Mouse (Mus musculus) macrophage (primary cell): ENCODE measurements around the gene Lgr4. TPM values are rescaled to one million over a fixed set of nuclear protein-coding genes. Genes with fewer than 3 reads are reported as not detected.

Source experiments
- H3K27ac ChIP-seq: fragments of 350-480 bp; formaldehyde crosslinking; 2 replicates; pipeline ENCODE4 v1.9.0; 2021
- H3K36me3 ChIP-seq: fragments of 350-480 bp; formaldehyde crosslinking; 2 replicates; pipeline ENCODE4 v1.9.0; 2021; ENCODE audit errors: inconsistent target
- H3K4me3 ChIP-seq: fragments of 350-480 bp; formaldehyde crosslinking; 2 replicates; pipeline ENCODE4 v1.9.0; 2021; ENCODE audit errors: inconsistent target
- H3K79me2 ChIP-seq: fragments of 350-480 bp; formaldehyde crosslinking; 2 replicates; pipeline ENCODE4 v1.9.0; 2021; ENCODE audit errors: inconsistent target
- WGBS: methylation state at CpG from one replicate; pipeline ENCODE4 v1.1.7; 2026; ENCODE audit warnings: inconsistent platforms; ENCODE audit not compliant: missing documents; 5-methylcytosine and 5-hydroxymethylcytosine counted together
- polyA plus RNA-seq: library from polyadenylated mRNA; stranded (reverse); fragments of 250-400 nt; gene quantifications from 3 replicates; pipeline ENCODE4 v1.2.4, GENCODE M21; 2018; ENCODE audit warnings: inconsistent platforms

Lgr4 gene
- polyA plus RNA-seq, 1 experiment from 2014 or later = 0.11 TPM

DNA sequence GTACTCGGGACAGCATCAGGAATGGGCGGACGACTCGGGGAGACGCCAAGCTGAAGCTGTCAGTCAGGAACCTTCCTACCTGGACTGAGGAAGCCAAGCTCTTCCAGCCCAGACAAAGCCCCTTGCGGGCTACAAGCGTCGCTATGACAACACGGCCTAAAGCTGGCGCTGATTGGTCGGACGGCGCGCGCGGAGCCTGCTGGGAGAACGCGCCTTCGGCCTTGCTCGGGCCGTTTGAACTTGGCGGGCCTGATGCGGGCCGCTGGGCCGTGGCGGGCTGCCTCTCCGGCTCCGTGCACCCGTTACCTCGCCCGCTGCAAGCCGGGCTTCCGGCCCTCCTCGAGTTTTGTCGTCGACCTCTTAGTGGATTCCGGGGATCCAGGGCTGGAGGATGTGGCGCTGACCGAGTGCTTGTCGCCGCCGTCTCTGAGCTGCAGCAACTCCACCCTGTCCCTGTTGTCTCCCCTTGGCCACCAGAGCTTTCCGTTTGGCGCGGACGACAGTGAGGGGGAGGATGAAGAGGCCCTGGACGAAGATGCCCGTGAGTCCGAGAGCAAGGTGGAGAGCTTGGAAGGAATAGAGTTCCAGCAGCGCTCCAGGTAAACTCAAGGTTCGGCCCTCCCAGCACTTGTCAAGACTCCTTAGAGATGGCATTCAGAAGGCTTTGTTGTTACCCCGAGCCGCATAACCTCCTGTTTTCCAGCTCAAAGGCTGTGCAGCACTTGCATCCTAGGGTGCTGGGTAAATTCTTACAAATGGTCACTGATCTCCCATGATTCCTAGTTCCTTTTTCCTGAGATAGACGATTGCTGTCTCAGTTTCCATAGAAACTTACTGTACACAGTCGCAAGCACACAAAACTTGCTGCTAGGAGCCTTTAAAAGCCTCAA is 100.4 kb downstream of the Lgr4 start, which contains the start of gene Ccdc34:
Gene Ccdc34, plus strand, starts transcription at position 202 of the 890 bp plus-strand sequence.
- WGBS = under 1% methylated on average over 54 of the region's 55 CpGs
- H3K27ac ChIP-seq = peak within 1 kb of the TSS; percentile 47
- no peaks in the 10 kb centered on the region for H3K36me3 ChIP-seq

DNA sequence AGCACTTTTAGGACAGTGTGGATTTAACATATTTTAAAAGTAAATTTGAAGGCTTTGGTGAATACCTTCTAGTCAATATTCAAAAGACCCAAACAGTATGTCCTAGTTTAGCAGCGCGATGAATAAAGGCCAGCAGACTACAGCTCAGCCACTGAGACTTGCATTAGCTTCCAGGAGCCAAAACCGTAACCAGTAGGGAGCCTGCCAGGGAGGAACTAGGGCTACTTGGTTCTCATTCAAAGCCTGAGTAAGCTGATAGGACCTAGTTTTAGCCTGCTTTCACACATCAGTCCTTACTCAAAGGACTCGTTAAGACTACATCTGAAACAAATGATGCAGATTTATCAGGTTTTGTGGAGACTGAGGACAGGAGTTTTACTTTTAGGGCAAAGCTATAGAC is 102.2 kb downstream of the Lgr4 start:
- Histone ChIP-seq H3K36me3 (no peaks in the 10 kb centered on the region), H3K4me3 (no peak overlapping the region), H3K27ac (no peak overlapping the region), H3K79me2 (peaks cover 7% of the 10 kb centered on the region; the same call in 1 of the 2 replicates)
- WGBS = 99% methylated on average over 4 of the region's 4 CpGs

More for the DNA sequence above, 100.4 kb downstream of the Lgr4 start, which contains the start of gene Ccdc34:
- Histone ChIP-seq H3K4me3 (peak within 1 kb of the TSS; percentile 94), H3K79me2 (peaks cover 7% of the 10 kb centered on the region; the same call in 1 of the 2 replicates)

- 100% methylated on average over 1 of the region's 1 CpGs for WGBS
- H3K36me3 ChIP-seq = no peaks in the 10 kb centered on the region
- no peak overlapping the region for H3K4me3 ChIP-seq
- peaks cover 7% of the 10 kb centered on the region; the same call in 1 of the 2 replicates for H3K79me2 ChIP-seq
- H3K27ac ChIP-seq = no peak overlapping the region
These were observed 103.0 kb downstream of the Lgr4 start for GRCm38 (mm10) chr2:110020430-110020829.

- no peak overlapping the region for H3K4me3 ChIP-seq
- 90% methylated on average over 4 of the region's 4 CpGs for WGBS
These were observed 118.8 kb downstream of the Lgr4 start for GRCm38 (mm10) chr2:110036265-110036664.

DNA sequence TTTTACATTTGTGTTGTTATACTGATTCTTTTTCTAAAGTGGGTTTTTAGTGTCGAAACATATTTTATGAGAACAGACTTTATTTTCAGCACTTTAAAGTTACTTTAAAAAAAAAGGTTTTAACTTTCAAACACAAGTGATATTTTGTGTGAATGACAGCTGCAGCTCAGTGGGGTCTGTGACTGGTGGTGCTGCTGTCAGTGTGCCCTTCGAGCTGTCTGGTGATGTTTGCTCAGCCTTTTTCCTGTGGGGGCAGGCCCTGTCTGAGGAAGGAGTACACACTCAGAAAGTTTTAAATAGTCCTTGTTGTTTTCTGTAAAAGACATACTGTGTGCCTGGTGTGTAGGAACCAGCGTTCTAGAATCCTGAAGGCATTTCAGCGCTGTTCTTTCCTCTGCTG is 119.2 kb downstream of the Lgr4 start:
- WGBS = 94% methylated on average over 4 of the region's 4 CpGs
- H3K79me2 ChIP-seq = no peaks in the 10 kb centered on the region
- no peaks in the 10 kb centered on the region for H3K36me3 ChIP-seq
- no peak overlapping the region for H3K4me3 ChIP-seq
- H3K27ac ChIP-seq = no peak overlapping the region

More at GRCm38 (mm10) chr2:110036265-110036664, 118.8 kb downstream of the Lgr4 start:
- Histone ChIP-seq H3K27ac (no peak overlapping the region), H3K36me3 (no peaks in the 10 kb centered on the region), H3K79me2 (no peaks in the 10 kb centered on the region)

GRCm38 (mm10) chr2:110037221-110037620 is 119.8 kb downstream of the Lgr4 start:
- no peaks in the 10 kb centered on the region for H3K79me2 ChIP-seq
- no peak overlapping the region for H3K27ac ChIP-seq
- H3K4me3 ChIP-seq = no peak overlapping the region
- H3K36me3 ChIP-seq = no peaks in the 10 kb centered on the region
- 94% methylated on average over 2 of the region's 2 CpGs for WGBS

GRCm38 (mm10) chr2:110038341-110038740 is 120.9 kb downstream of the Lgr4 start:
- Histone ChIP-seq H3K79me2 (no peaks in the 10 kb centered on the region), H3K4me3 (no peak overlapping the region), H3K27ac (no peak overlapping the region), H3K36me3 (no peaks in the 10 kb centered on the region)
- WGBS = 95% methylated on average over 5 of the region's 5 CpGs

GRCm38 (mm10) chr2:110042861-110043760 is 125.7 kb downstream of the Lgr4 start:
- Histone ChIP-seq H3K79me2 (no peaks in the 10 kb centered on the region), H3K4me3 (no peak overlapping the region), H3K27ac (no peak overlapping the region), H3K36me3 (no peaks in the 10 kb centered on the region)
- 98% methylated on average over 5 of the region's 5 CpGs for WGBS

DNA sequence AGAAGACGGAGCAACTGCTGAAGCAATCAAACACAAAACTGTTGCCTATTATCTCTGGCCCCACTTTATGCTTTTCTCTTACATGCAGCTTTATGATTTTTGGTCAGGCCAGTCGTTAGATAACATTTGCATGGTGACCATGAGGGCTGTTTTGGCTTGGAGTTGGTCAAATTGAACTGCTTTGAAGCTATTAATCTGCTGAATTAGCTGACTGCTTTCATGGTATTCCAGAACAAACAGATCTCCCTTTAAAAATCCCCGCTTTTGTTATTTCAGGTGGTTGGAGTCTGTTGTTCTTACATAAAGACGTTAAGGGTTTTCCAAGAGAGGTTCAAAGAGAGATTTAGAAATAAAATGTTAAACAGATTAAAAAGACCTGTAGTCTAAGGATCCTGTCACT is 141.0 kb downstream of the Lgr4 start:
- Histone ChIP-seq H3K36me3 (no peaks in the 10 kb centered on the region), H3K27ac (no peak overlapping the region), H3K79me2 (no peaks in the 10 kb centered on the region), H3K4me3 (no peak overlapping the region)
- WGBS = 90% methylated on average over 4 of the region's 4 CpGs

GRCm38 (mm10) chr2:110063131-110063530 is 145.7 kb downstream of the Lgr4 start:
- WGBS = 86% methylated on average over 1 of the region's 1 CpGs
- Histone ChIP-seq H3K4me3 (no peak overlapping the region), H3K36me3 (no peaks in the 10 kb centered on the region), H3K27ac (no peak overlapping the region), H3K79me2 (no peaks in the 10 kb centered on the region)

Other genes with a start within 250 kb of the Lgr4 start
- not detected in 3 replicates for gene Bdnf, start 242.9 kb upstream of the Lgr4 start, polyA plus RNA-seq
- 48.5 to 60.8 TPM (median 53.1 TPM) in 3 replicates for gene Lin7c, start 26.8 kb upstream of the Lgr4 start, polyA plus RNA-seq
- gene Ccdc34, start 100.2 kb downstream of the Lgr4 start, polyA plus RNA-seq = 7.3 to 9.4 TPM (median 9.3 TPM) in 3 replicates